Mouse (Mus musculus) Patski (cell line): ENCODE data around the gene Carnmt1. TPM values are rescaled to one million over a fixed set of nuclear protein-coding genes. Genes with fewer than 3 reads are reported as not detected.
A peak's percentile ranks its signal among the peaks of the same experiment; 100 is the strongest.

Experiments used
- ATAC-seq: fragments of 100-300 bp; one replicate; pipeline ENCODE4 v1.8.0; 2021
- CTCF ChIA-PET: fragments of 350-600 bp; sonication (Branson Sonifier 250); formaldehyde crosslinking; loops from one replicate; lab custom pipeline; 2022; ENCODE audit warnings: inconsistent platforms; lab: Charles Lee
- POLR2A ChIA-PET: fragments of 350-600 bp; sonication (Branson Sonifier 250); formaldehyde crosslinking; loops from one replicate; lab custom pipeline; 2022; ENCODE audit warnings: antibody characterized with exemption, inconsistent platforms; lab: Charles Lee
- DNase-seq: peaks from one replicate; pipeline ENCODE4 v3.0.0-alpha.2; 2011; ENCODE audit warnings: low read depth, low spot score
- H3K27me3 ChIP-seq: fragments of 371-371 bp; one replicate; pipeline ENCODE4 v1.5.1; 2021
- CTCF ChIP-seq: fragments of 100-300 bp; IDR thresholded peaks from one replicate; pipeline ENCODE4 v1.5.1; 2021
- in situ Hi-C: fragments of 300-500 bp; cut with MboI; formaldehyde crosslinking; loops from 3 replicates; pipeline ENCODE4 v1.11.1; 2018; ENCODE audit warnings: low pct_unique_long_range_greater_than_20kb, mixed read lengths
- polyA plus RNA-seq: library from polyadenylated mRNA; unstranded; gene quantifications from one replicate; pipeline ENCODE4 v1.2.3, GENCODE M21; 2021

Carnmt1 gene
- polyA plus RNA-seq, 1 experiment from 2014 or later = 17.5 TPM

DNA sequence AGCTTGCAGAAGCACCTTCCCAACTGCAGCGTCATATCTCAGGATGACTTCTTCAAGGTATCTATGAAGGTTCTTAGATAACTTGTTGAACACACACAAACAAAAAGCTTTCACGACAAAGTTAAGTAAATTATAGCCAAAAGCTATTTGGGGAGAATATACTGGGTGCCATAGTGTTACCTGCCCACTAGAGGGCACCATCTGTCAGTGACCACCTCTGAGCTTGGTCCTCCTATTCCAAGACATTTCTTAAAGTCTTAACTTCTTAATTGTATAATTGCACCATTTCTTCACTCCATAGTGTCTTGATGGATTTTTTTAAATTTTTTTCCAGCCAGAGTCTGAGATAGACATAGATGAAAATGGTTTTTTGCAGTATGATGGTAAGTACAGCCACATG lies 31.0 kb upstream of the Carnmt1 start:
- no peaks in the 10 kb centered on the region for H3K27me3 ChIP-seq
- no peak for TF ChIP-seq CTCF
- in situ Hi-C loops = no loop called here
- DNase-seq = no peak
- POLR2A ChIA-PET = no interaction called here
- CTCF ChIA-PET = interaction anchor here (0.8 to 2.0 kb wide), 10 partner anchors 9 to 193 kb away, joined by 3 to 9 read pairs (median 3); partner anchors contain the start of genes Nmrk1 and Ostf1
- ATAC-seq = no peak

- ChIA-PET CTCF (interaction anchor here (2.0 kb wide), 1 partner anchor 10 kb away, joined by 7 read pairs; the partner anchor contains the start of genes Nmrk1 and Ostf1), POLR2A (no interaction called here)
- no peak for TF ChIP-seq CTCF
- DNase-seq (no peak), ATAC-seq (no peak)
- in situ Hi-C loops = no loop called here
- no peaks in the 10 kb centered on the region for H3K27me3 ChIP-seq
These were observed 29.6 kb upstream of the Carnmt1 start for GRCm38 (mm10) chr19:18641001-18641400.

- TF ChIP-seq CTCF = no peak
- POLR2A ChIA-PET = no interaction called here
- ATAC-seq = no peak
- no peaks in the 10 kb centered on the region for H3K27me3 ChIP-seq
- DNase-seq = no peak
- in situ Hi-C loops = no loop called here
- CTCF ChIA-PET = interaction anchor here (1.5 kb wide), 1 partner anchor 44 kb away, joined by 4 read pairs; no protein-coding TSS in a partner anchor
These were observed 27.2 kb upstream of the Carnmt1 start for GRCm38 (mm10) chr19:18643411-18643810.

DNA sequence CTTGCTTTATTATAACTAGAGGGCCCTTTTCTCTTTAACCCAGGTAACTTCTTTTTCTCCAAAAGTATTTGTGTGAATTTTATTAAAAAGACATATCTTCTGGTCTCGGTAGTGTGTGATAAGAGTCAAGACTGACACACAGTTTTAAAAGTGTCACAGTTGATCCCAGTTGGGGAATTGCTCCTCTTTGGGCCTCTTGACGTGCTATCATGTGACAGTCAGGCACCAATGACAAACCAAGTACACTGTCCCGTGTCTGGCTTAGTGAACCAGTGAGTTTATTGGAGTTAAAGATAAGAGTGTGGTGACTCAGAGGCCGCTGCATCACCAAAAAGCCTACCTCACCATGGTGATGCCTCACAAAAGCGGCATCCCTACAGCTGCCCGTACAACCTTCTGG lies 26.5 kb upstream of the Carnmt1 start:
- ATAC-seq = no peak
- POLR2A ChIA-PET = no interaction called here

GRCm38 (mm10) chr19:18646397-18646796 lies 24.2 kb upstream of the Carnmt1 start:
- ChIA-PET POLR2A (no interaction called here), CTCF (interaction anchor here (1.1 to 2.4 kb wide), 2 partner anchors 9 kb away, joined by 3 to 7 read pairs; no protein-coding TSS in a partner anchor)
- DNase-seq = no peak
- ATAC-seq = peak; percentile 44
- H3K27me3 ChIP-seq = no peaks in the 10 kb centered on the region
- in situ Hi-C loops = no loop called here
- no peak for TF ChIP-seq CTCF

More for the DNA sequence above, 26.5 kb upstream of the Carnmt1 start:
- H3K27me3 ChIP-seq = no peaks in the 10 kb centered on the region
- no peak for TF ChIP-seq CTCF
- no peak for DNase-seq
- CTCF ChIA-PET = interaction anchor here (1.5 to 2.3 kb wide), 2 partner anchors 16 to 45 kb away, joined by 4 to 7 read pairs; no protein-coding TSS in a partner anchor
- in situ Hi-C loops = no loop called here

DNA sequence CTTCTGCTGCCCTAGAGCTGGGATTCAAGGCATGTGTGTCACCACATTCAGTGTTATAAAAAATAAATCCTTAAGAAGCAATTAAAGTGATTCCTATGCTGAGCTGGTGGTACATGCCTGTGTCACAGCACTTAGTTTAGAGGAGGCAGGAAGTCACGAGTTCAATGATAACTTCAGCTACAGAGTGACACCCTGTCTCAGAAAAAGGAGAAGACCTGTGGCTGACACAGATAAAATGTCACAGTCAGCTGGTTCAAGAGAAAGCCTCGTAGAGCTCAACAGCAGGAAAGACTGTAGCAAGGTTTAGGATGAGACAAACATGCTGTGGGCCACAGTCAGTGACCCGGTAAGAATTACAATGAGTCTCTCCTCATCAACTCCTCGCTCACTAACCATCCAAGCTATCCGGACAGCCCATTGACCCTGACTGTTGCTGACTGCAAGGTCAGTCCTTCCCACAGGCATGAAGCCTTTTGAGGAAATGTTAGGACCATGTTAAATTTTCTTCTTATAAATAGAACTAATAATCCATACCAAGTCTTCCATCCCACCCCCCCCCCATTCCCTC lies 23.6 kb upstream of the Carnmt1 start:
- ChIA-PET CTCF (interaction anchor here (2.4 kb wide), 1 partner anchor 8 kb away, joined by 7 read pairs; no protein-coding TSS in a partner anchor), POLR2A (no interaction called here)
- TF ChIP-seq CTCF = no peak
- DNase-seq (no peak), ATAC-seq (no peak)
- no peaks in the 10 kb centered on the region for H3K27me3 ChIP-seq
- in situ Hi-C loops = no loop called here

GRCm38 (mm10) chr19:18647775-18648557 lies 22.6 kb upstream of the Carnmt1 start:
- TF ChIP-seq CTCF = no peak
- POLR2A ChIA-PET = no interaction called here
- CTCF ChIA-PET = no interaction called here
- ATAC-seq (no peak), DNase-seq (no peak)
- in situ Hi-C loops = no loop called here
- no peaks in the 10 kb centered on the region for H3K27me3 ChIP-seq

- CTCF ChIA-PET = no interaction called here
- in situ Hi-C loops = no loop called here
- DNase-seq = no peak
- POLR2A ChIA-PET = no interaction called here
- H3K27me3 ChIP-seq = no peaks in the 10 kb centered on the region
- no peak for ATAC-seq
- no peak for TF ChIP-seq CTCF
These were observed 22.0 kb upstream of the Carnmt1 start for GRCm38 (mm10) chr19:18648558-18648945.

GRCm38 (mm10) chr19:18649955-18650354 lies 20.6 kb upstream of the Carnmt1 start:
- in situ Hi-C loops = no loop called here
- ChIA-PET POLR2A (no interaction called here), CTCF (interaction anchor here (1.0 kb wide), 1 partner anchor 25 kb away, joined by 3 read pairs; no protein-coding TSS in a partner anchor)
- no peak for ATAC-seq
- no peaks in the 10 kb centered on the region for H3K27me3 ChIP-seq
- no peak for TF ChIP-seq CTCF
- DNase-seq = no peak

DNA sequence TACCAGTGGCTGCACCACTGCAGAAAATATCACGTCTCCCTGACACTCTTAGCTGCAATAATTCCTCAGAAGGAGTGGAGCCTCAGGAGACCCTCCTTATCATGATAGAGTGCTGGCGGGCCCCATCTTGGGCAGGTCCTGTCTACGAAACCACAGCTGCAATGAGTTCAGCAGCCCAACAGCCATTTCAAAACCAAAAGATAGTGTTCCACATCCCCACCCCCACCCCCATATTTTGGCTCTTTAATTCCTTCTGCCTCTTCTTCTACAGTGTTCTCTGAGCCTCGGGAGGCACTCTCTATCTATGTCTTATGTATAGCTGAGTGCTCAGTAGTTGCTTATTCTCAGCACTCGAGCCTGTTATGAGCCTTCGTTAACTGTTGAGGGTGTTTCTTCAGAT lies 20.1 kb upstream of the Carnmt1 start:
- ChIA-PET POLR2A (no interaction called here), CTCF (interaction anchor here (1.0 kb wide), 1 partner anchor 24 kb away, joined by 3 read pairs; no protein-coding TSS in a partner anchor)
- DNase-seq (no peak), ATAC-seq (no peak)
- H3K27me3 ChIP-seq = no peaks in the 10 kb centered on the region
- in situ Hi-C loops = no loop called here
- TF ChIP-seq CTCF = no peak

DNA sequence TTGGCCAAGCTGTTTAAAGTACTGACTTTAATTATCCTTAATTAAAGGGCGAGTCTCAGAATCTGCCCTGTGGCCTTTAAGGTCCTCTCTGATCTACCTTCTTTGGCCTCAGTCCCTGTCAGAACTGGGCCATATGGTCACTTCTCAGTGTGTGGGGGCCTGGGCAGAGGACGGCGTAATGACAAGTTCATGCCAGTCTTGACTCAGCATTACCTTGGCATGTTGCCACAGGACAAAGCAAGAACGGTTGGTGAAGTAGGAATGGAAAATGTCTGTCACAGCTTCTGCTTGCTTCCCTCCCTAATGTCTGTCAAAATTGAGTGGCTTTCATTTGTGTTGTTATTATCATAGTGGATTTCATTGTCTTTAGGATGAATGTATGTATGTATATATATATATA lies 18.0 kb upstream of the Carnmt1 start:
- in situ Hi-C loops = no loop called here
- POLR2A ChIA-PET = no interaction called here
- CTCF ChIA-PET = interaction anchor here (0.7 to 1.2 kb wide), 2 partner anchors 13 to 18 kb away, joined by 3 read pairs; no protein-coding TSS in a partner anchor
- DNase-seq = no peak
- TF ChIP-seq CTCF = no peak
- ATAC-seq = no peak
- H3K27me3 ChIP-seq = no peaks in the 10 kb centered on the region
